Mouse (Mus musculus): Measurements from ENCODE around the gene Tubg1. TPM values are rescaled to one million over a fixed set of nuclear protein-coding genes. Genes with fewer than 3 reads are reported as not detected.

Tubg1 gene
- polyA plus RNA-seq, 1 experiment, result 19.2 TPM

DNA sequence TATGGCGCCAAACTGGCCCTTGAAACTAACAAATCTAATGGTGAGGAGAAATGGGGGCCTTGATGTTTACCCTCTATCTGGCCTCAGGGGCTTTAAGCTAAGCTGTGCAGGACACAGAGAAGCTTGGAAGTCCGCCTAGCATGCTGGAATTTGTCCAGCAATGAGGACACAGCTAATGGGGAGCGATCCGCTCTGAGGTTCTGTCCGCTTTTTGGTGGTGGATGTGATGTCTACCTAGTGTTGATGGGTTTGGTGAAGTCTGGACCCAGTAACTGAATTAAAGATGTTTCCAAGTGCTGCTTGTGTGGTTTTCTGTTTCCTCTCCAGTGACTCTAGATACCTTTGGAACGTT, 33.4 kb upstream of the Tubg1 start:
- Histone ChIP-seq H3K27ac (ENCODE audit: insufficient read depth, low read depth, low read length) (peak overlapping the region; percentile 74), H3K4me3 (ENCODE audit: insufficient read depth, low read depth, low read length) (no peak overlapping the region), H3K36me3 (ENCODE audit: control insufficient read depth, insufficient read depth, low read length) (peaks cover 2% of the 10 kb centered on the region; the same call in 1 of the 2 replicates), H3K4me1 (ENCODE audit: control insufficient read depth, insufficient read depth, low read length) (peaks cover 25% of the 10 kb centered on the region), H3K27me3 (replicated peaks; ENCODE audit: control insufficient read depth, insufficient read depth, low read length) (no peaks in the 10 kb centered on the region)
- WGBS, result 52% methylated on average over 6 of the region's 6 CpGs
- no peak for TF ChIP-seq CTCF (conservative IDR thresholded peaks at IDR 0.05; ENCODE audit: insufficient read depth, insufficient read length, low read depth, low read length)
- no peak for DNase-seq

DNA sequence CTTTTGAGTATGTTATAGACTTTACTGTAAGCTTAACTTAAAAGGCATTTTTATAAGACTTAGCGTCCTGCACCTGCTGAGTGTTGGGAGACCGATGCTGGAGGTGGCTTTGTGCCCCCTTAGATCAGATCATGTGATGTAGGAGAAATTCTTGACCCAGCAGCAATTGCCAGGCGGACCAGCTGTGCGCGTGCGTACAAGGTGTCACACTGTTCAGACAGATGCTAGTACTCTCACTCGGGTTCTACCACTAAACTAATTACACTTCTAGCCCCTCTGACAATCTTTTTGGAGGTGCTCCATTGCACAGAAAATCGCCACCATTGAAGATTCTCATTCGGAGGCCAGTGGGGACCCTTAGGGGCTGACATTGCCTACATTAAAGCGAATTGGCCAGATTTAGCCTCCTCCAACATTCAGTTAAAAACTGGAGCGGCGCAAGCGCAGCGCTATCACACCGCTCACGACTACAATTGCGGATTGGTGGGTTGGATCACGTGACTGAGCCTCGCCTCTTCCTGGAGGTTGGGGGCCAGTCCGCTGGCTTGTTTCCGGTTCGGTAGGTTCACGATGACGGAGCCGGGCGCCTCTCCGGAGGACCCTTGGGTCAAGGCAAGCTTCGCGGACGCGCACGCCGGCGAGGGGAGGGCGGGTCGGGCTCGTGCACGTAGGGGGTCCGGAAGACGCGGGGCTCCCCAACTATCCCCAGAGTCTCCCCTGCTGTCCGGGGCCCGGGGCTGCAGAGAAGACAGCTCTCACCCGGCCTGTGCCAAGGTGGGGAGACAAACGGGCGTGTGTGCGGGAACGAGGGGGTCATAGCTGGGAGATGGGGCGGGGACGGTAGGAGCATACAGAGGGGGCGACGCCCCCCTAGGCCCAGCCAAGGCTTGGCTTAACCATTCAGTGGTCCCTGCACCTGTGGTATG, 32.7 kb upstream of the Tubg1 start, which contains the start of gene Mlx:
Gene Mlx, plus strand, starts transcription at position 522 of the 926 bp plus-strand sequence.
- peak; percentile 97 for DNase-seq
- H3K36me3 ChIP-seq (ENCODE audit: control insufficient read depth, insufficient read depth, low read length), result peaks cover 2% of the 10 kb centered on the region; the same call in 1 of the 2 replicates
- TF ChIP-seq POLR2A (IDR thresholded peaks at IDR 0.05; ENCODE audit: low read depth, low read length), result peak; percentile 66
- TF ChIP-seq CTCF (conservative IDR thresholded peaks at IDR 0.05; ENCODE audit: insufficient read depth, insufficient read length, low read depth, low read length), result no peak
- H3K4me3 ChIP-seq (ENCODE audit: insufficient read depth, low read depth, low read length), result peak within 1 kb of the TSS; percentile 75
- 1% methylated on average over 52 of the region's 52 CpGs for WGBS
- peak within 1 kb of the TSS; percentile 74 for H3K27ac ChIP-seq (ENCODE audit: insufficient read depth, low read depth, low read length)
- peaks cover 22% of the 10 kb centered on the region for H3K4me1 ChIP-seq (ENCODE audit: control insufficient read depth, insufficient read depth, low read length)
- no peaks in the 10 kb centered on the region for H3K27me3 ChIP-seq (replicated peaks; ENCODE audit: control insufficient read depth, insufficient read depth, low read length)

DNA sequence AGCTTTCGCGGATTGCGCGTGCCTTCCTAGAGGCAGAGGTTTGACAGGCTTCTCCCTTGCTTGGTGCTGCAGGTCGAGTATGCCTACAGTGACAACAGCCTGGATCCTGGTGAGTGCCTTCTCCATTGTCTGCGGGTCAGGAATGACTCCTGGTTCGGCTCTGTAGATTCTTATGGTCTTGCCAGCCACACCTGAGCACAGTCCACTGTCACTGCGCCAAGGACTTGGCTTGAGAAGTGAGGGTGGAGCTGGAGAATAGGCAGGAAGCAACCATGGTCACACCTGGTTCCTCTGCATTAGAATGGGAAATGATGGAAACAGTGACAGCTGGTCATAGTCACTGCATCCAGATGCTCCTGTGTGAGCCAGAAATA, 32.1 kb upstream of the Tubg1 start:
- TF ChIP-seq POLR2A (IDR thresholded peaks at IDR 0.05; ENCODE audit: low read depth, low read length), result no peak
- TF ChIP-seq CTCF (conservative IDR thresholded peaks at IDR 0.05; ENCODE audit: insufficient read depth, insufficient read length, low read depth, low read length), result no peak
- Histone ChIP-seq H3K27me3 (replicated peaks; ENCODE audit: control insufficient read depth, insufficient read depth, low read length) (no peaks in the 10 kb centered on the region), H3K4me1 (ENCODE audit: control insufficient read depth, insufficient read depth, low read length) (peaks cover 22% of the 10 kb centered on the region), H3K27ac (ENCODE audit: insufficient read depth, low read depth, low read length) (peak overlapping the region; percentile 54), H3K4me3 (ENCODE audit: insufficient read depth, low read depth, low read length) (peak overlapping the region; percentile 75), H3K36me3 (ENCODE audit: control insufficient read depth, insufficient read depth, low read length) (peaks cover 2% of the 10 kb centered on the region; the same call in 1 of the 2 replicates)
- peak; percentile 77 for DNase-seq
- whole genome bisulfite sequencing, result 6% methylated on average over 8 of the region's 8 CpGs

DNA sequence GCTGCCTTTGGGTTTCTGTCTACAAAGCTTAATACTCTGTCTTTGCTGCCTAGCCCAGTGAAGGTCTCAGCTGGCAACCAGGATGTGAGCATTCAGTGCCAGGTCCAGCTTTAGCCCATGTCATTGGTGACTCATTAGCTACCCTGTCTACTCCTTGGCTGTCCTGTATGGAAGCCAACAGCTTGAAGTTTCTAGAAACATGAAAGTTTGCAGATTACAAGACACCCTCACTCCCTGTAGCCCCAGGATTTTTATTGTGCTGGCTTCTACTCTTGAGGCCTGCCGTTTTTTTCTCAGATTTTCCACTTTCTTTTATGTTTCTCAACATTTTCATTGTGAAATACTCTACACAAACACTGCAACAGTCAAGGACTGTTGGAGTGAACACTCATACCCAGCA, 29.8 kb upstream of the Tubg1 start:
- Histone ChIP-seq H3K4me1 (ENCODE audit: control insufficient read depth, insufficient read depth, low read length) (peaks cover 15% of the 10 kb centered on the region), H3K27me3 (replicated peaks; ENCODE audit: control insufficient read depth, insufficient read depth, low read length) (no peaks in the 10 kb centered on the region), H3K36me3 (ENCODE audit: control insufficient read depth, insufficient read depth, low read length) (peaks cover 2% of the 10 kb centered on the region; the same call in 1 of the 2 replicates), H3K27ac (ENCODE audit: insufficient read depth, low read depth, low read length) (no peak overlapping the region), H3K4me3 (ENCODE audit: insufficient read depth, low read depth, low read length) (no peak overlapping the region)
- no peak for TF ChIP-seq POLR2A (IDR thresholded peaks at IDR 0.05; ENCODE audit: low read depth, low read length)
- no peak for TF ChIP-seq CTCF (conservative IDR thresholded peaks at IDR 0.05; ENCODE audit: insufficient read depth, insufficient read length, low read depth, low read length)
- DNase-seq, result peak; percentile 47
- 91% methylated on average over 1 of the region's 1 CpGs for WGBS

DNA sequence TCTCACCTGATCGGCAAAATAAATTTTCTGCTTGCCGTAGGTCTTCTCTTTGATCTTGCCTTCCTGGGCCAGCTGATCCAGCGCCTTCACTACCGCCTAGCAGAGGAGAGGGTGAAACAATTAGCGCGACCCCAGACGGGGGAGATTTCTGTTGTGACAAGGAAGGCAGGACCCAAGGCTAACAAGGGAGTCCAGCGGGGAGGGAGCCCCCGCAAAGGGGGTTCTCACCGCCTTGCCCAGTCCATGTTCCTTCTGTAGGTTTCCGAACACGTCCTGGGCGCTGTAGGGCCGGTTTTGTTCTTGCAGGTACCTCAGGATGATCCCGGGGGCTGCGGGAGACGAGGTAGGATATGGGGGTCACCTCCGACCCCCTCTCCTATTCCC, 24.8 kb upstream of the Tubg1 start:
- Histone ChIP-seq H3K27me3 (replicated peaks; ENCODE audit: control insufficient read depth, insufficient read depth, low read length) (no peaks in the 10 kb centered on the region), H3K27ac (ENCODE audit: insufficient read depth, low read depth, low read length) (no peak overlapping the region), H3K36me3 (ENCODE audit: control insufficient read depth, insufficient read depth, low read length) (no peaks in the 10 kb centered on the region; the same call in none of the 2 replicates), H3K4me3 (ENCODE audit: insufficient read depth, low read depth, low read length) (peak overlapping the region; percentile 54), H3K4me1 (ENCODE audit: control insufficient read depth, insufficient read depth, low read length) (no peaks in the 10 kb centered on the region; the same call in 1 of the 2 replicates)
- WGBS, result 3% methylated on average over 18 of the region's 18 CpGs
- TF ChIP-seq POLR2A (IDR thresholded peaks at IDR 0.05; ENCODE audit: low read depth, low read length), result no peak
- no peak for TF ChIP-seq CTCF (conservative IDR thresholded peaks at IDR 0.05; ENCODE audit: insufficient read depth, insufficient read length, low read depth, low read length)
- DNase-seq, result no peak

DNA sequence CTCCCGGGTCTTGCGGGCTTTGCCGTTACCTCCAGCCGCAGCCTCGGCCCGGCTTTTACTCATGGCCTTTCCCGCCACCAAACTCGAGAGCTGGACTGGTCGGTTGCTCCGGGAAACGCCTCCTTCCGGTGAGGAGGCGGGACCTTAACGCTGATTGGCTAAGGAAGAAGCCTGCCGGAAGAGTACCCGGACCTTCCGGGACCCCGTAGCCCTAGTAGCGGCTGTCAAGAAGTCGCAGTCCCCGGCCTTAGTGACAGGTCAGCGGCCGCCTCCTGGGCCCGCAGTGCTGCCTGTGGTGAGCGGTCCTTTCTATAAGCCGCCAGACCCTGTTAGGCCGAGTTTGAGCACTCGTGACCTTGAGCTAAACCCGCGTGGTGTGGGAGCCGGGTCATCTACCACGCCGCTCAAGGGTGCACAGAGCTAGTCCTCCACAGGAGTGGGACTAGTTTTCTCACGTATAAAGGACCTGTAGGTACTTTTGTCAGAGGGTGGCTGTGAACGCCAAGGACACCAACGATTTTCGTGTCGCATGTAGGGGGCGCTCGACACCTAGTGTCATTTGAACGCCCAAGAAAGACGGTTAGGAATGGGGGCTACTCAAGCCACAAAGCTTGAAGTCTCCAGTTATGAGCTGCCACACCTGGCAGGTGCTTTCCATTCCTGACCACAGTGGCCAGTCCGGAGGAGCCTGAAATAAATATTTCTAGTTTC, 24.3 kb upstream of the Tubg1 start, which contains the start of gene Psmc3ip:
Gene Psmc3ip, minus strand, starts transcription at position 123 of the 711 bp plus-strand sequence.
- peak; percentile 98 for DNase-seq
- peak; percentile 87 for TF ChIP-seq CTCF (conservative IDR thresholded peaks at IDR 0.05; ENCODE audit: insufficient read depth, insufficient read length, low read depth, low read length)
- peak; percentile 44 for TF ChIP-seq POLR2A (IDR thresholded peaks at IDR 0.05; ENCODE audit: low read depth, low read length)
- H3K4me1 ChIP-seq (ENCODE audit: control insufficient read depth, insufficient read depth, low read length), result no peaks in the 10 kb centered on the region; the same call in 1 of the 2 replicates
- H3K27me3 ChIP-seq (replicated peaks; ENCODE audit: control insufficient read depth, insufficient read depth, low read length), result no peaks in the 10 kb centered on the region
- H3K36me3 ChIP-seq (ENCODE audit: control insufficient read depth, insufficient read depth, low read length), result no peaks in the 10 kb centered on the region; the same call in 1 of the 2 replicates
- under 1% methylated on average over 43 of the region's 43 CpGs for WGBS
- peak within 1 kb of the TSS; percentile 94 for H3K4me3 ChIP-seq (ENCODE audit: insufficient read depth, low read depth, low read length)
- peak within 1 kb of the TSS; percentile 100 for H3K27ac ChIP-seq (ENCODE audit: insufficient read depth, low read depth, low read length)
